Mouse (Mus musculus): ENCODE results near the gene Gzmd. TPM values are rescaled to one million over a fixed set of nuclear protein-coding genes. Genes with fewer than 3 reads are reported as not detected.

Gzmd gene
- polyA plus RNA-seq, 1 experiment from 2014 or later = not detected

GRCm38 (mm10) chr14:56097597-56097996 lies 34.8 kb downstream of the Gzmd start:
- ATAC-seq = no peak
- no peaks in the 10 kb centered on the region for H3K4me1 ChIP-seq (ENCODE audit: control insufficient read depth, insufficient read depth, low read depth, low read length)
- no peaks in the 10 kb centered on the region for H3K36me3 ChIP-seq (ENCODE audit: control insufficient read depth, insufficient read depth, low read length)
- no peak overlapping the region for H3K4me2 ChIP-seq (ENCODE audit: low read length)
- no peak overlapping the region for H3K27ac ChIP-seq (ENCODE audit: low read depth, low read length)
- H3K27me3 ChIP-seq (replicated peaks; ENCODE audit: control insufficient read depth, insufficient read depth, low read length) = no peaks in the 10 kb centered on the region
- H3K9ac ChIP-seq (ENCODE audit: low read depth, low read length) = no peak overlapping the region
- no peaks in the 10 kb centered on the region for H3K9me3 ChIP-seq (ENCODE audit: control insufficient read depth, low read length)
- 87% methylated on average over 1 of the region's 1 CpGs for whole genome bisulfite sequencing
- no peak overlapping the region for H3K4me3 ChIP-seq (ENCODE audit: low read length)

- H3K27ac ChIP-seq (ENCODE audit: low read depth, low read length) = no peak overlapping the region
- H3K27me3 ChIP-seq (replicated peaks; ENCODE audit: control insufficient read depth, insufficient read depth, low read length) = no peaks in the 10 kb centered on the region
- no peak for ATAC-seq
- H3K9me3 ChIP-seq (ENCODE audit: control insufficient read depth, low read length) = no peaks in the 10 kb centered on the region
- no peaks in the 10 kb centered on the region for H3K4me1 ChIP-seq (ENCODE audit: control insufficient read depth, insufficient read depth, low read depth, low read length)
- no peaks in the 10 kb centered on the region for H3K36me3 ChIP-seq (ENCODE audit: control insufficient read depth, insufficient read depth, low read length)
- no peak overlapping the region for H3K4me3 ChIP-seq (ENCODE audit: low read length)
- H3K9ac ChIP-seq (ENCODE audit: low read depth, low read length) = no peak overlapping the region
- WGBS = 76% methylated on average over 2 of the region's 2 CpGs
- no peak overlapping the region for H3K4me2 ChIP-seq (ENCODE audit: low read length)
Observed at GRCm38 (mm10) chr14:56093353-56093752, 39.1 kb downstream of the Gzmd start.

- Histone ChIP-seq H3K27me3 (replicated peaks; ENCODE audit: control insufficient read depth, insufficient read depth, low read length) (no peaks in the 10 kb centered on the region), H3K4me2 (ENCODE audit: low read length) (no peak overlapping the region), H3K9ac (ENCODE audit: low read depth, low read length) (no peak overlapping the region), H3K4me1 (ENCODE audit: control insufficient read depth, insufficient read depth, low read depth, low read length) (no peaks in the 10 kb centered on the region), H3K4me3 (ENCODE audit: low read length) (no peak overlapping the region), H3K36me3 (ENCODE audit: control insufficient read depth, insufficient read depth, low read length) (no peaks in the 10 kb centered on the region), H3K9me3 (ENCODE audit: control insufficient read depth, low read length) (no peaks in the 10 kb centered on the region), H3K27ac (ENCODE audit: low read depth, low read length) (no peak overlapping the region)
- ATAC-seq = no peak
- WGBS = 75% methylated on average over 3 of the region's 3 CpGs
Observed at GRCm38 (mm10) chr14:56086711-56087110, 45.7 kb downstream of the Gzmd start.

- Histone ChIP-seq H3K9ac (ENCODE audit: low read depth, low read length) (no peak within 1 kb of the TSS), H3K36me3 (ENCODE audit: control insufficient read depth, insufficient read depth, low read length) (no peaks in the 10 kb centered on the region), H3K9me3 (ENCODE audit: control insufficient read depth, low read length) (no peaks in the 10 kb centered on the region), H3K4me2 (ENCODE audit: low read length) (no peak within 1 kb of the TSS), H3K27me3 (replicated peaks; ENCODE audit: control insufficient read depth, insufficient read depth, low read length) (no peaks in the 10 kb centered on the region), H3K4me3 (ENCODE audit: low read length) (no peak within 1 kb of the TSS), H3K27ac (ENCODE audit: low read depth, low read length) (no peak within 1 kb of the TSS), H3K4me1 (ENCODE audit: control insufficient read depth, insufficient read depth, low read depth, low read length) (no peaks in the 10 kb centered on the region)
- WGBS = 93% methylated on average over 2 of the region's 2 CpGs
- ATAC-seq = no peak
Observed at GRCm38 (mm10) chr14:56085167-56085566, 47.2 kb downstream of the Gzmd start, which contains the start of gene Mcpt8. Mcpt8 (minus strand) TSS chr14:56085273.

- no peaks in the 10 kb centered on the region for H3K36me3 ChIP-seq (ENCODE audit: control insufficient read depth, insufficient read depth, low read length)
- no peak overlapping the region for H3K9ac ChIP-seq (ENCODE audit: low read depth, low read length)
- H3K4me3 ChIP-seq (ENCODE audit: low read length) = no peak overlapping the region
- no peak overlapping the region for H3K27ac ChIP-seq (ENCODE audit: low read depth, low read length)
- no peak for ATAC-seq
- H3K9me3 ChIP-seq (ENCODE audit: control insufficient read depth, low read length) = no peaks in the 10 kb centered on the region
- no peak overlapping the region for H3K4me2 ChIP-seq (ENCODE audit: low read length)
- no peaks in the 10 kb centered on the region for H3K27me3 ChIP-seq (replicated peaks; ENCODE audit: control insufficient read depth, insufficient read depth, low read length)
- no peaks in the 10 kb centered on the region for H3K4me1 ChIP-seq (ENCODE audit: control insufficient read depth, insufficient read depth, low read depth, low read length)
- 71% methylated on average over 4 of the region's 4 CpGs for WGBS
Observed at GRCm38 (mm10) chr14:56082016-56082415, 50.4 kb downstream of the Gzmd start.

Small RNA genes lying within 50 kb of the gene (microRNA-seq; reads per million reads assigned to microRNA genes)
- gene Mir6949 = not detected

Other genes starting within 250 kb of the Gzmd start
- gene Cbln3, start 248.2 kb downstream of the Gzmd start, polyA plus RNA-seq (2015; fragmentation: Nextera tagmentation; extraction: Ambion mirVana) = 0.35 and 0.56 TPM in 2 replicates
- gene Khnyn, start 247.7 kb downstream of the Gzmd start, polyA plus RNA-seq (2015; fragmentation: Nextera tagmentation; extraction: Ambion mirVana) = 9.1 and 11.4 TPM in 2 replicates
- gene Sdr39u1, start 232.3 kb downstream of the Gzmd start, polyA plus RNA-seq (2015; fragmentation: Nextera tagmentation; extraction: Ambion mirVana) = 163 and 175 TPM in 2 replicates
- gene Cma1, start 187.9 kb downstream of the Gzmd start, polyA plus RNA-seq (2015; fragmentation: Nextera tagmentation; extraction: Ambion mirVana) = 2.2 TPM in 1 of 2 replicates, not detected in the other
- gene Cma2, start 181.6 kb downstream of the Gzmd start, polyA plus RNA-seq (2015; fragmentation: Nextera tagmentation; extraction: Ambion mirVana) = not detected in 2 replicates
- not detected in 2 replicates for gene Mcpt1, start 114.6 kb downstream of the Gzmd start, polyA plus RNA-seq (2015; fragmentation: Nextera tagmentation; extraction: Ambion mirVana)
- not detected in 2 replicates for gene Mcpt9, start 102.1 kb downstream of the Gzmd start, polyA plus RNA-seq (2015; fragmentation: Nextera tagmentation; extraction: Ambion mirVana)
- gene Mcpt2, start 90.6 kb downstream of the Gzmd start, polyA plus RNA-seq (2015; fragmentation: Nextera tagmentation; extraction: Ambion mirVana) = not detected in 2 replicates
- gene Mcpt4, start 70.3 kb downstream of the Gzmd start, polyA plus RNA-seq (2015; fragmentation: Nextera tagmentation; extraction: Ambion mirVana) = not detected in 2 replicates
- gene Mcpt8, start 47.3 kb downstream of the Gzmd start, polyA plus RNA-seq (2015; fragmentation: Nextera tagmentation; extraction: Ambion mirVana) = not detected in 2 replicates
- gene Ctsg, start 30.0 kb downstream of the Gzmd start, polyA plus RNA-seq (2015; fragmentation: Nextera tagmentation; extraction: Ambion mirVana) = 0.31 TPM in 1 of 2 replicates, not detected in the other
- not detected in 2 replicates for gene Gzme, start 12.0 kb downstream of the Gzmd start, polyA plus RNA-seq (2015; fragmentation: Nextera tagmentation; extraction: Ambion mirVana)
- not detected in 2 replicates for gene Gzmg, start 27.0 kb upstream of the Gzmd start, polyA plus RNA-seq (2015; fragmentation: Nextera tagmentation; extraction: Ambion mirVana)
- not detected in 2 replicates for gene Gzmn, start 42.0 kb upstream of the Gzmd start, polyA plus RNA-seq (2015; fragmentation: Nextera tagmentation; extraction: Ambion mirVana)
- not detected in 2 replicates for gene Gzmf, start 78.8 kb upstream of the Gzmd start, polyA plus RNA-seq (2015; fragmentation: Nextera tagmentation; extraction: Ambion mirVana)
- gene Gzmc, start 102.0 kb upstream of the Gzmd start, polyA plus RNA-seq (2015; fragmentation: Nextera tagmentation; extraction: Ambion mirVana) = not detected in 2 replicates
- not detected in 2 replicates for gene Gzmb, start 129.7 kb upstream of the Gzmd start, polyA plus RNA-seq (2015; fragmentation: Nextera tagmentation; extraction: Ambion mirVana)
- 0.27 and 0.33 TPM in 2 replicates for gene Atp12a, start 232.5 kb upstream of the Gzmd start, polyA plus RNA-seq (2015; fragmentation: Nextera tagmentation; extraction: Ambion mirVana)